Mouse (Mus musculus) hindbrain, embryonic 14.5 days (tissue): Measurements from ENCODE around the gene Urad. TPM values are rescaled to one million over a fixed set of nuclear protein-coding genes. Genes with fewer than 3 reads are reported as not detected.

Experiments
- ATAC-seq: fragments of 200-750 bp; cut with Nextera tagmentation; 2 replicates; pipeline ENCODE4 v1.8.0; 2017; ENCODE audit warnings: moderate number of reproducible peaks, mild to moderate bottlenecking, moderate TSS enrichment, moderate library complexity; ENCODE audit not compliant: low FRiP score
- DNase-seq: peaks from one replicate; pipeline ENCODE4 v3.0.0-alpha.2; 2015; ENCODE audit warnings: low spot score
- H3K27ac ChIP-seq: fragments of 300-500 bp; sonication (generic); 2 replicates; pipeline ENCODE4 v1.5.1; 2014; ENCODE audit warnings: mild to moderate bottlenecking, moderate library complexity
- H3K27me3 ChIP-seq: fragments of 300-500 bp; sonication (generic); 2 replicates; pipeline ENCODE4 v1.6.1; 2014; ENCODE audit warnings: mild to moderate bottlenecking, low read length, mixed read lengths; ENCODE audit not compliant: control insufficient read depth, insufficient read depth
- H3K36me3 ChIP-seq: fragments of 300-500 bp; sonication (generic); replicated peaks from 2 replicates; pipeline ENCODE4 v1.6.1; 2014; ENCODE audit not compliant: control insufficient read depth, insufficient read depth
- H3K4me1 ChIP-seq: fragments of 300-500 bp; sonication (generic); replicated peaks from 2 replicates; pipeline ENCODE4 v1.6.1; 2014; ENCODE audit warnings: antibody characterized with exemption, low read length, mixed read lengths; ENCODE audit not compliant: control insufficient read depth, insufficient read depth
- H3K4me2 ChIP-seq: fragments of 300-500 bp; sonication (generic); replicated peaks from 2 replicates; pipeline ENCODE4 v1.6.1; 2014; ENCODE audit warnings: mild to moderate bottlenecking, moderate library complexity
- H3K4me3 ChIP-seq: fragments of 300-500 bp; sonication (generic); replicated peaks from 2 replicates; pipeline ENCODE4 v1.5.1; 2014; ENCODE audit warnings: mild to moderate bottlenecking, low read length
- H3K9ac ChIP-seq: fragments of 300-500 bp; sonication (generic); 2 replicates; pipeline ENCODE4 v1.6.1; 2014
- H3K9me3 ChIP-seq: fragments of 300-500 bp; sonication (generic); 2 replicates; pipeline ENCODE4 v1.6.1; 2016; ENCODE audit warnings: low read length; ENCODE audit not compliant: control insufficient read depth
- WGBS: fragments of 180-500 bp; shearing (Covaris S2); extraction: QIAGEN DNeasy Blood & Tissue Kit; methylation state at CpG from one replicate; pipeline ENCODE4 v1.1.7; 2014; 5-methylcytosine and 5-hydroxymethylcytosine counted together
- polyA plus RNA-seq: library from polyadenylated mRNA; unstranded; fragments of >200 nt; fragmentation: Nextera tagmentation; extraction: Ambion mirVana; gene quantifications from 2 replicates; pipeline ENCODE4 v1.2.1, GENCODE M21; 2014

Urad gene
- polyA plus RNA-seq, 1 experiment from 2014 or later, result not detected

GRCm38 (mm10) chr5:147354985-147355384, 32.7 kb upstream of the Urad start:
- no peak for ATAC-seq
- no peaks in the 10 kb centered on the region for H3K36me3 ChIP-seq

DNA sequence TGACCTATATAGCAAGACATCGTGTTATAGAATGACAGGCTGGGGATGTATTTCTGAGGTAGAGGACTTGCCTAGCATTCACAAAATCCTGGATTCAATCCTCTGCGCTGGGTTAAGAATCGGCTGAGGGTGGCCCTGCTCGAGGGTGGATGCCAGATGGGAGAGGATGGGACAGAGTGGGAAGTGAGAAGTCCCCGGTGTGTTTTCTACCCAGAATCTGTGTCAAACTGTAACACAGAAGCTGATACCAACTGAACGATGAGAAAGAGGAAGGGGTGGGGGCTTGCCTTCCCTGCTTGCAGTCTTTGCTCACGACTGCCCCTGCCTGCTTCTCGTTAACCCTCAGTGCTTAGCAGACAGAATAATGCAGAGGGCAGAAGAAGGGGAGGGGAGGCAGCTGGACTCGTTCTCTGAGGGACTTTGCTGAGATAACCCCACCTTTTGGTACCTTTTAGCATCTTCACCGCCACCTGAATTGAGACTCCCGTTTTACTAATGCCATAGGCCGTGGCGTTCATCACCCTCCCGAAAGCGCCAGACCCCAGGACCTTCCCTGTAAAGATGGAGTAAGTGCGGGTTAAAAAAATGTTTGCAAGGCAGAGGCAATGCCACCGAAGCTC, 32.0 kb upstream of the Urad start:
- Histone ChIP-seq H3K4me2 (no peak overlapping the region), H3K9ac (no peak overlapping the region), H3K36me3 (no peaks in the 10 kb centered on the region), H3K27me3 (no peaks in the 10 kb centered on the region), H3K9me3 (no peaks in the 10 kb centered on the region), H3K4me3 (no peak overlapping the region), H3K4me1 (no peaks in the 10 kb centered on the region), H3K27ac (no peak overlapping the region)
- WGBS, result 66% methylated on average over 17 of the region's 17 CpGs
- DNase-seq (no peak), ATAC-seq (no peak)

More at GRCm38 (mm10) chr5:147354985-147355384, 32.7 kb upstream of the Urad start:
- Histone ChIP-seq H3K4me1 (no peaks in the 10 kb centered on the region), H3K4me2 (no peak overlapping the region), H3K4me3 (no peak overlapping the region), H3K27ac (no peak overlapping the region), H3K9me3 (no peaks in the 10 kb centered on the region), H3K9ac (no peak overlapping the region), H3K27me3 (no peaks in the 10 kb centered on the region)
- 75% methylated on average over 8 of the region's 8 CpGs for WGBS
- no peak for DNase-seq

DNA sequence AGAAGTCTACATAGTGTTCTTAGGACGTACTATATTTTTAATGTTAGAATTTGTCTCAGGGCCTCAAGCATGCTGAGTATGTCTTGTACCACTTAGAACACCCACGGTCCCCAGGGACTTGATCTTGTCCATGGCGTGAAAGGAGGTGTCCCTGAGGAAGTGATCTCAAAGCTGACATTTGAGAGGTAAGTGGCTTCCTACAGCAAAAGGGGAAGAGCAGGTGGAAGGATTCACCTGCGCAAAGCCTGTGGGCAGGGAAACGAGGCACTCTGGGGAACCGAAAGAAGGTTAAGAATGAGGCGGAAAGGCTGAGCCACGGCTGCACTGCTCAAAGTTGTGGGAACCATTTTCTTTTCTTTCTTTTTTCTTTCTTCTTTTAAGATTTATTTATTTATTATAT, 29.7 kb upstream of the Urad start:
- DNase-seq, result no peak
- Histone ChIP-seq H3K36me3 (no peaks in the 10 kb centered on the region), H3K27me3 (no peaks in the 10 kb centered on the region), H3K27ac (no peak overlapping the region), H3K4me3 (no peak overlapping the region), H3K4me1 (no peaks in the 10 kb centered on the region), H3K9ac (no peak overlapping the region), H3K9me3 (no peaks in the 10 kb centered on the region), H3K4me2 (no peak overlapping the region)
- no peak for ATAC-seq
- 87% methylated on average over 8 of the region's 8 CpGs for WGBS

GRCm38 (mm10) chr5:147345981-147346380, 23.7 kb upstream of the Urad start:
- Histone ChIP-seq H3K36me3 (no peaks in the 10 kb centered on the region), H3K9me3 (no peaks in the 10 kb centered on the region), H3K9ac (no peak overlapping the region), H3K27me3 (no peaks in the 10 kb centered on the region), H3K4me1 (no peaks in the 10 kb centered on the region), H3K4me3 (no peak overlapping the region), H3K27ac (no peak overlapping the region), H3K4me2 (no peak overlapping the region)
- DNase-seq, result no peak
- no peak for ATAC-seq
- WGBS, result 67% methylated on average over 1 of the region's 1 CpGs

GRCm38 (mm10) chr5:147343904-147344303, 21.7 kb upstream of the Urad start:
- H3K9me3 ChIP-seq, result no peaks in the 10 kb centered on the region
- H3K36me3 ChIP-seq, result no peaks in the 10 kb centered on the region
- H3K27ac ChIP-seq, result no peak overlapping the region
- ATAC-seq (no peak), DNase-seq (no peak)
- WGBS, result 88% methylated on average over 10 of the region's 10 CpGs
- H3K4me2 ChIP-seq, result no peak overlapping the region
- no peak overlapping the region for H3K9ac ChIP-seq
- H3K27me3 ChIP-seq, result no peaks in the 10 kb centered on the region
- no peak overlapping the region for H3K4me3 ChIP-seq
- H3K4me1 ChIP-seq, result no peaks in the 10 kb centered on the region

DNA sequence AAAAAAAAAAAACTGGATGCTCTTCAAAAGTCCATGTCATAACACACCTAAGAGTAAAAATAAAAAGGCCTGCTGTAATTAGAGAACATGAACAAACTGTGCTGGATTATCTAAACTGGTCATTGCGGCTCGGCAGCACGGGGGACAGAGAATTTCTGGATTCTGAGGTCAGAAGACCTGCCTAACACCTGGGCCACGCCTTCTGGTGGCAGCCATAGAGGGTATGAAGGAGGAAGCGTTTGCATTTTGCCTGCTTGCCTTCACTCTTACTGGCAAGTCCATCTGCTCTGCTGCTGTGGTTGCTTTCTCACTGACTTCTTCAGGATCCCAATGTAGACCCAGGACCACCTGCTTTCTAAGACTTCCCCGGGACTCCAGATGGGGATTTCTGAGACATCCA, 20.7 kb upstream of the Urad start:
- no peaks in the 10 kb centered on the region for H3K9me3 ChIP-seq
- no peaks in the 10 kb centered on the region for H3K36me3 ChIP-seq
- no peak for DNase-seq
- no peak overlapping the region for H3K4me2 ChIP-seq
- 91% methylated on average over 6 of the region's 6 CpGs for WGBS
- H3K27me3 ChIP-seq, result no peaks in the 10 kb centered on the region
- H3K4me3 ChIP-seq, result no peak overlapping the region
- no peak for ATAC-seq
- no peak overlapping the region for H3K9ac ChIP-seq
- H3K4me1 ChIP-seq, result no peaks in the 10 kb centered on the region
- H3K27ac ChIP-seq, result no peak overlapping the region

DNA sequence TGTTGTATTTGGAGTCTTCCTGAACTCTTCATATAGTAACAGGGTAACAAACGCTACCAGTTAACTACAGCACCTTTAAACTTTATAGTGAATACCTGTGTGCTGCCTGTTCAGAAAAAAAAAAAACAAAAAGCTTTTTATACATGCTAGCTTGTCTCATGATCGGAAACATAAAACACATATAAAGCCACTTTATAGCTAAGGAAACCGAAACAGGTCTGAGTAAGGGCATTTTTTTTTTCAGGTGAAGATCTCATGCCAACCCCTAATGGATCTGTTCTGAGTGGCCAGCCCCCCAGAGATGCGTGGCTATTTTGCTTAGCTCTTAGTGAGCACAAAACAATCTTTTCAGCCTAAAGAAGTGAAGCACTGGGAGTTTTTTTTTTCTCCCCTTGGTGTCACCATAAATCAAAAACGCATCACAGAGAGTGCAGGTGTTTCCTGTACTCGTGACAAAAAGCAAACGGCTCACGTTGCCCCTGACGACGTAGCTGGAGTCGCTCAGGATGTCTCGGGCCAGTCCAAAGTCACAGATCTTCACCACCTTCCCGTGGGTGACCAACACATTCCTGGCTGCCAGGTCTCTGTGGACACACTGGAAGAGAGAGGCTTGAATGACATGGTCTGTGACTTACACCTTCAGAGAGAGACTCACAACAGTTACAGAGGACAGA, 18.6 kb upstream of the Urad start:
- DNase-seq, result no peak

DNA sequence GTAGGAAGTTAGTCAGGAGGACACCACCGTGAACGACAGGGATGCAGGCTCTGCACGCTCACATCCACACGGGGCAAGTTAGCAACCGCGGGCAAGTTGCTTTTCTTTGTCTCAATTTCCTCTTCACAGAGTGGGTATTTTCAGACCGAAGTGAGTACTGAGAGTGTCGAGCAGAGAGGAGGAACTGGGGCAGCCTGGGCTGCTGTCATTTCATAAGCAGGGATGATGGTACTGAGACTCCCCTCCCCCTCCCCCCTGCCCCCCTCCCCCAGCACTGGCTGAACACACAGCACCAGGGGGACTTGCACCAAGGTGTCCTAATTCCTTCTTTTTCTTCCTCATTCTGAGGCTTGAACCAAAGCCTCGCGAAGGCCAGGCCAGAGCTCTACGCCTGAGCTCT, 17.3 kb upstream of the Urad start:
- DNase-seq, result no peak
- H3K4me1 ChIP-seq, result no peaks in the 10 kb centered on the region
- H3K27me3 ChIP-seq, result no peaks in the 10 kb centered on the region
- 87% methylated on average over 11 of the region's 11 CpGs for WGBS
- no peak overlapping the region for H3K4me2 ChIP-seq
- no peak overlapping the region for H3K27ac ChIP-seq
- no peak overlapping the region for H3K4me3 ChIP-seq
- H3K9ac ChIP-seq, result no peak overlapping the region
- ATAC-seq, result no peak
- H3K36me3 ChIP-seq, result no peaks in the 10 kb centered on the region
- H3K9me3 ChIP-seq, result no peaks in the 10 kb centered on the region

More for the DNA sequence above, 18.6 kb upstream of the Urad start:
- H3K4me1 ChIP-seq, result no peaks in the 10 kb centered on the region
- WGBS, result 74% methylated on average over 13 of the region's 13 CpGs
- no peak overlapping the region for H3K9ac ChIP-seq
- H3K27me3 ChIP-seq, result no peaks in the 10 kb centered on the region
- H3K27ac ChIP-seq, result no peak overlapping the region
- H3K4me2 ChIP-seq, result no peak overlapping the region
- H3K36me3 ChIP-seq, result no peaks in the 10 kb centered on the region
- H3K4me3 ChIP-seq, result no peak overlapping the region
- H3K9me3 ChIP-seq, result no peaks in the 10 kb centered on the region
- no peak for ATAC-seq

DNA sequence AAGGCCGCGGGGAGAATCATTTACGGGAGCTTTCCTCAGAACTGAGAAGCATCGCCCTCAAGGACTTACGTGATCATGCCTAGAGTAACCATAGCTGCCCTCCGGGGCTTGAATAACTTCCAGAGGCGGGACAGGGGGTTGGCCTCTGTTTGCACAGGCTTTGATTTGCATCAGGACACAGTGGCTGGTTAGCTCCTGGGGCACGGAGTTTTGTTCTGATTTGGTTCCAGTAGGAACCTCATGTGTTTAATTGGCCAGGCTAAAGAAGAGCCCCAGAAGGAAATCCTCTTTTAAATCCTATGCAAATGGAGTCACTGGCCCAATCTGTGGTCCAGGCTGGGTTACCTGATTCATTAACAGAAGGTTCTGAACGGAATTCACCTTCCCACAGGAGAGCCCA, 16.7 kb upstream of the Urad start:
- WGBS, result 49% methylated on average over 9 of the region's 9 CpGs
- ATAC-seq (no peak), DNase-seq (no peak)
- Histone ChIP-seq H3K4me1 (no peaks in the 10 kb centered on the region), H3K9me3 (no peaks in the 10 kb centered on the region), H3K27me3 (no peaks in the 10 kb centered on the region), H3K27ac (no peak overlapping the region), H3K36me3 (no peaks in the 10 kb centered on the region), H3K4me2 (no peak overlapping the region), H3K4me3 (no peak overlapping the region), H3K9ac (no peak overlapping the region)
